Mouse (Mus musculus) liver, embryonic 16.5 days (tissue): Measurements from ENCODE around the gene Ssc4d. TPM values are rescaled to one million over a fixed set of nuclear protein-coding genes. Genes with fewer than 3 reads are reported as not detected.
A peak's percentile ranks its signal among the peaks of the same experiment; 100 is the strongest.

Experiments used
- ATAC-seq: fragments of 200-750 bp; cut with Nextera tagmentation; 2 replicates; pipeline ENCODE4 v1.8.0; 2017; ENCODE audit warnings: low read depth, mild to moderate bottlenecking, moderate number of reproducible peaks, moderate library complexity
- H3K27ac ChIP-seq: fragments of 300-500 bp; sonication (generic); 2 replicates; pipeline ENCODE4 v1.5.1; 2014; ENCODE audit warnings: mild to moderate bottlenecking, low read length
- H3K27me3 ChIP-seq: fragments of 300-500 bp; sonication (generic); 2 replicates; pipeline ENCODE4 v1.6.1; 2014; ENCODE audit warnings: low read depth, low read length, mixed read lengths; ENCODE audit not compliant: control insufficient read depth, insufficient read depth
- H3K36me3 ChIP-seq: fragments of 300-500 bp; sonication (generic); 2 replicates; pipeline ENCODE4 v1.6.1; 2014; ENCODE audit warnings: mild to moderate bottlenecking; ENCODE audit not compliant: control insufficient read depth, insufficient read depth
- H3K4me1 ChIP-seq: fragments of 300-500 bp; sonication (generic); 2 replicates; pipeline ENCODE4 v1.6.1; 2014; ENCODE audit warnings: low read depth, low read length, mixed read lengths; ENCODE audit not compliant: control insufficient read depth
- H3K4me2 ChIP-seq: fragments of 300-500 bp; sonication (generic); 2 replicates; pipeline ENCODE4 v1.6.1; 2014; ENCODE audit warnings: low read depth, low read length, mixed read lengths
- H3K4me3 ChIP-seq: fragments of 300-500 bp; sonication (generic); 2 replicates; pipeline ENCODE4 v1.5.1; 2014; ENCODE audit warnings: low read depth, mild to moderate bottlenecking, low read length
- H3K9ac ChIP-seq: fragments of 300-500 bp; sonication (generic); 2 replicates; pipeline ENCODE4 v1.6.1; 2014; ENCODE audit warnings: low read depth, low read length
- H3K9me3 ChIP-seq: fragments of 300-500 bp; sonication (generic); replicated peaks from 2 replicates; pipeline ENCODE4 v1.6.1; 2016; ENCODE audit warnings: low read length; ENCODE audit not compliant: control insufficient read depth
- WGBS: fragments of 180-500 bp; shearing (Covaris S2); extraction: QIAGEN DNeasy Blood & Tissue Kit; methylation state at CpG from one replicate; pipeline ENCODE4 v1.1.7; 2014; ENCODE audit not compliant: insufficient replicate concordance; 5-methylcytosine and 5-hydroxymethylcytosine counted together
- polyA plus RNA-seq: library from polyadenylated mRNA; unstranded; fragments of >200 nt; fragmentation: Nextera tagmentation; extraction: Ambion mirVana; gene quantifications from 2 replicates; pipeline ENCODE4 v1.2.1, GENCODE M21; 2015

The Ssc4d gene
- polyA plus RNA-seq, 1 experiment from 2014 or later = 1.5 TPM

GRCm38 (mm10) chr5:135965501-135965930 is 8.8 kb downstream of the Ssc4d start:
- H3K27ac ChIP-seq = no peak overlapping the region
- WGBS = 24% methylated on average over 24 of the region's 24 CpGs
- H3K27me3 ChIP-seq = no peaks in the 10 kb centered on the region
- H3K4me2 ChIP-seq = peak overlapping the region; percentile 31
- no peaks in the 10 kb centered on the region for H3K36me3 ChIP-seq
- H3K9ac ChIP-seq = no peak overlapping the region
- no peak for ATAC-seq
- H3K4me1 ChIP-seq = peaks cover 29% of the 10 kb centered on the region
- no peaks in the 10 kb centered on the region for H3K9me3 ChIP-seq
- no peak overlapping the region for H3K4me3 ChIP-seq

- Histone ChIP-seq H3K9ac (peak overlapping the region; percentile 85), H3K27ac (peak overlapping the region; percentile 100), H3K9me3 (no peaks in the 10 kb centered on the region), H3K36me3 (no peaks in the 10 kb centered on the region), H3K4me1 (peaks cover 45% of the 10 kb centered on the region), H3K4me2 (peak overlapping the region; percentile 99), H3K4me3 (peak overlapping the region; percentile 75), H3K27me3 (no peaks in the 10 kb centered on the region)
- no peak for ATAC-seq
- 9% methylated on average over 6 of the region's 6 CpGs for WGBS
Observed at GRCm38 (mm10) chr5:135963280-135963627, 11.1 kb downstream of the Ssc4d start.

GRCm38 (mm10) chr5:135962492-135963279 is 11.6 kb downstream of the Ssc4d start:
- peaks cover 51% of the 10 kb centered on the region for H3K4me1 ChIP-seq
- peak overlapping the region; percentile 75 for H3K4me3 ChIP-seq
- H3K27me3 ChIP-seq = no peaks in the 10 kb centered on the region
- H3K4me2 ChIP-seq = peak overlapping the region; percentile 99
- peak; percentile 92 for ATAC-seq
- WGBS = under 1% methylated on average over 60 of the region's 64 CpGs
- peak overlapping the region; percentile 85 for H3K9ac ChIP-seq
- H3K36me3 ChIP-seq = no peaks in the 10 kb centered on the region
- no peaks in the 10 kb centered on the region for H3K9me3 ChIP-seq
- H3K27ac ChIP-seq = peak overlapping the region; percentile 100

- Histone ChIP-seq H3K9ac (peak overlapping the region; percentile 63), H3K4me2 (peak overlapping the region; percentile 99), H3K4me3 (peak overlapping the region; percentile 75), H3K27me3 (no peaks in the 10 kb centered on the region), H3K36me3 (no peaks in the 10 kb centered on the region), H3K4me1 (peaks cover 53% of the 10 kb centered on the region), H3K9me3 (no peaks in the 10 kb centered on the region), H3K27ac (peak overlapping the region; percentile 100)
- under 1% methylated on average over 11 of the region's 11 CpGs for WGBS
- no peak; the same call in 1 of the 2 replicates for ATAC-seq
Observed at GRCm38 (mm10) chr5:135962125-135962491, 12.2 kb downstream of the Ssc4d start.

- Histone ChIP-seq H3K9ac (peak overlapping the region; percentile 63), H3K36me3 (no peaks in the 10 kb centered on the region), H3K27ac (peak overlapping the region; percentile 100), H3K9me3 (no peaks in the 10 kb centered on the region), H3K4me1 (peaks cover 60% of the 10 kb centered on the region), H3K4me2 (peak overlapping the region; percentile 99), H3K4me3 (peak overlapping the region; percentile 75), H3K27me3 (no peaks in the 10 kb centered on the region)
- ATAC-seq = no peak
- WGBS = 80% methylated on average over 15 of the region's 15 CpGs
Observed at GRCm38 (mm10) chr5:135960909-135961635, 13.3 kb downstream of the Ssc4d start.

GRCm38 (mm10) chr5:135959911-135960310 is 14.4 kb downstream of the Ssc4d start:
- peaks cover 56% of the 10 kb centered on the region for H3K4me1 ChIP-seq

GRCm38 (mm10) chr5:135958367-135958766 is 16.0 kb downstream of the Ssc4d start:
- no peak for ATAC-seq
- peak overlapping the region; percentile 51; the same call in 1 of the 2 replicates for H3K4me3 ChIP-seq
- H3K36me3 ChIP-seq = no peaks in the 10 kb centered on the region
- no peaks in the 10 kb centered on the region for H3K27me3 ChIP-seq
- H3K27ac ChIP-seq = peak overlapping the region; percentile 87
- 83% methylated on average over 4 of the region's 4 CpGs for WGBS
- H3K4me2 ChIP-seq = peak overlapping the region; percentile 71
- H3K4me1 ChIP-seq = peaks cover 53% of the 10 kb centered on the region
- H3K9ac ChIP-seq = peak overlapping the region; percentile 59
- H3K9me3 ChIP-seq = no peaks in the 10 kb centered on the region

More at GRCm38 (mm10) chr5:135959911-135960310, 14.4 kb downstream of the Ssc4d start:
- no peaks in the 10 kb centered on the region for H3K9me3 ChIP-seq
- WGBS = 88% methylated on average over 7 of the region's 7 CpGs
- no peaks in the 10 kb centered on the region for H3K36me3 ChIP-seq
- no peak overlapping the region for H3K4me3 ChIP-seq
- no peak overlapping the region for H3K9ac ChIP-seq
- no peaks in the 10 kb centered on the region for H3K27me3 ChIP-seq
- no peak for ATAC-seq
- no peak overlapping the region for H3K4me2 ChIP-seq
- peak overlapping the region; percentile 29; the same call in 1 of the 2 replicates for H3K27ac ChIP-seq

- H3K9ac ChIP-seq = peak overlapping the region; percentile 59
- peak; percentile 80 for ATAC-seq
- H3K4me1 ChIP-seq = peaks cover 48% of the 10 kb centered on the region
Observed at GRCm38 (mm10) chr5:135957207-135957974, 16.9 kb downstream of the Ssc4d start.

More at GRCm38 (mm10) chr5:135957207-135957974, 16.9 kb downstream of the Ssc4d start:
- Histone ChIP-seq H3K4me2 (peak overlapping the region; percentile 71), H3K27ac (peak overlapping the region; percentile 87), H3K36me3 (no peaks in the 10 kb centered on the region), H3K9me3 (no peaks in the 10 kb centered on the region), H3K27me3 (no peaks in the 10 kb centered on the region), H3K4me3 (peak overlapping the region; percentile 51)
- WGBS = 8% methylated on average over 28 of the region's 28 CpGs
